Mouse (Mus musculus) left cerebral cortex, postnatal 4 days (tissue): ENCODE data around the gene Asap2. TPM values are rescaled to one million over a fixed set of nuclear protein-coding genes. Genes with fewer than 3 reads are reported as not detected.

Experiments used
- DNase-seq: peaks from one replicate; pipeline ENCODE4 v3.0.0-alpha.2; 2022
- intact Hi-C: fragments of 180-260 bp; cut with DNase I; formaldehyde crosslinking; loops from one replicate; pipeline ENCODE4 v1.15.1; 2025
- total RNA-seq, 2 experiments: library from RNA; stranded (reverse); gene quantifications; 2 replicates each; pipeline ENCODE4 v1.2.3; 2021

Asap2 gene
- total RNA-seq, 2 experiments from 2014 or later, result 39.4 to 40.6 TPM

DNA sequence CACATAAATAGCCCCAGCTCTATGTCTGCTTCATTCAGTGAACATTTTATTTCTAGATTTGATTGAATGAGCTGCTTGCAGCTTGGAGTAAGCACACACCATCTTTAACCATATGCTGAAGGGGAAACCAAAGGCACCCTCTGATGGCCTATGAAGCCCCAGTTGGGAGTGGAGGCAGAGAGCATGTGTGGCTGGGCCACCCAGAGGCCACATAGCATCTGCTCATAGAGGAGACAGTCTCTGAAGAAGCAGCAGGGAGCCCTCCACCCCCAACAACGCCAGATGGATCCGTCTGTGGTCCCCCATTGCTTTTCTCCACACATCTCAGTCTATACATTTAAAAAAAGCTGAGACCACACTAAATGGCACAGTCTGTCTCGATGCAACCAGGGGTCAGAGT lies 251.7 kb downstream of the Asap2 start:
- DNase-seq, result no peak
- intact Hi-C loops, result no loop called here

GRCm38 (mm10) chr12:21244375-21244960 lies 254.2 kb downstream of the Asap2 start:
- intact Hi-C loops, result no loop called here
- no peak for DNase-seq

DNA sequence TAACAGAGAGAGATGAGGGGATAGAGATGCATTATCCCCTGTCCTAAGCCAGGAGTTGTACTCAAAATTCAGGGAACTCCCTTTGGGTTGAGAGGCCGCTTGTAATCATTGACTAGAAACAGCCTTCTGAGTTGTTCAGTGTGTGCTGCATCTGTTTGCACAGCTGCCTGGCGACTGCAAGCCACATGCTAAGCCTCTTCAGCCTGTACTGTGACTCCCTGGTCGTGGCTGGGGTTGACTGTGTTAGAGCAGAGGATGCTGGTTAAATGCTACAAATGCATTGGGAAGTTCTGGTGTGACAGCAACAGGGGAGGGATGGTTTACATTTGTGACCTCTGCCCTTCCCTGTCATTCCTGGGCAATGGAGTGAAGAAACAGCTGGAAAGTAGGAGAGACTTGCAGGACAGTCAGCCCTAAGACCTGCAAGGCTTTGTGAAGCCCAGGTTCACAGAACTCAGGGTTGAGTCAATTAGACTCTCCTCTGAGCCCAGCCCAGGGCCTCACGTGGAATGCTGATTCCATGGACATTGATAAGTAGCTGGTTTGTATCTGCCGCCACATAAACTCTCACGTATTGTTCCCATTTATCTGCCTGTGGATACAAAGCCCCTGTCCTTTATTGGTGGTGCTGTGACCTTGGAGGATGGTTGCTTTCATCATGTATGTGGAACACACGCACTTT lies 257.6 kb downstream of the Asap2 start:
- DNase-seq, result no peak
- intact Hi-C loops, result no loop called here

DNA sequence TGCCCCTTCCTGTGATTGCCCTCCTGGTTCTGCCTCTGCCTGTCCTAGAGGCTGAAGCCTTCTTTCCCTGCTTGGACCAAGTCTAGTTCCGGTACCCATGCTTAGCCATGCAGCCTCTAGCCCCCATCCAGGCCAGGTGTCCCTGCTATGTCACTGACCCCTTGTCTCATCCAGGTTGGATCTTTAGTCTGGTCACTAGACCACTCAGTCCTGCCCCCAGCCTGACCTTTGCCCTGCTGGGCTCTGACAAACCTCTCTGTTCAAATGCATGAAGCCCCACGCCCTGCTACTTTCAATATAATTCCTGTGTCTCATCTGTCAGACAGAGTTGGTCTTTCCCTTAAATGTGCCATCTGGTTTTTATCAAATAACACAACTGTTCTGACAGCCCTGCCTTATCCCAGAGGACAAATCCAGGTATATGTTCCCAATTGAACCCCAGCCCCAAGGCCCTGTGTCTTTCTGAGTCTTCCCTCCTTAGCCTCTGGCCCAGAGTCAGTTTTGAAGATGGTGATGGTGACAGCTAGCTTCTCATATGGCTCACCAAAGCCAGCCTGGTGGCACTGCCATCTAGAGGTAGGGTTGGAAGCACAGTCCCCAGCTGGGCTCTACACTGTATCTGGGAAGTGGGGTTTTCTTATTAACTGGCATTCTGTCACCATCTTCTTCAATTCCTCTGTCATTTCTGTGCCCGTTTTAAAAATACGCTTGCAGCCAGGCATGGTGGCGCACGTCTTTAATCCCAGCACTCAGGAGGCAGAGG lies 270.4 kb downstream of the Asap2 start:
- no peak for DNase-seq
- intact Hi-C loops, result no loop called here

GRCm38 (mm10) chr12:21261521-21261920 lies 271.3 kb downstream of the Asap2 start:
- DNase-seq, result no peak
- intact Hi-C loops, result no loop called here

GRCm38 (mm10) chr12:21263256-21263655 lies 273.0 kb downstream of the Asap2 start:
- DNase-seq, result no peak
- intact Hi-C loops, result no loop called here

GRCm38 (mm10) chr12:21264241-21264640 lies 274.0 kb downstream of the Asap2 start:
- DNase-seq, result no peak
- intact Hi-C loops, result no loop called here

DNA sequence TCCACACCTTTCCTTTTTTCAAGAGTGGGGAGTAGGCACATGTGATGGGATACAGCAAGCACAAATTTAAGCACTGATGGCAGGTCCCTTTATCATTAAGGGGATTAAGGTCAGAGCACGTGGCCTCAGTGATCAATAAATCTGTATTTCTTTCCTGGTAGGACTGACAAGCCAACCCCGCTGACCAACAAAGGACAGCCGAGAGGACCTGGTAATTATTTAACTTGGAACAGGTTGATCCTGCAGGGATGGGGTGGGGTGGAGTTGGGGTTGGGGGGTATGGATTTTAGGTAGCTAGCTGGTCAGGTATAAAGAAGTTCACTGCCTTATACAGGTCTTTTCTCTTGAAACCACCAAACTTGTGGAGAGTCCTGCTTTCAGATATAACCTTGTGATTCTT lies 274.7 kb downstream of the Asap2 start:
- intact Hi-C loops, result no loop called here
- DNase-seq, result no peak

DNA sequence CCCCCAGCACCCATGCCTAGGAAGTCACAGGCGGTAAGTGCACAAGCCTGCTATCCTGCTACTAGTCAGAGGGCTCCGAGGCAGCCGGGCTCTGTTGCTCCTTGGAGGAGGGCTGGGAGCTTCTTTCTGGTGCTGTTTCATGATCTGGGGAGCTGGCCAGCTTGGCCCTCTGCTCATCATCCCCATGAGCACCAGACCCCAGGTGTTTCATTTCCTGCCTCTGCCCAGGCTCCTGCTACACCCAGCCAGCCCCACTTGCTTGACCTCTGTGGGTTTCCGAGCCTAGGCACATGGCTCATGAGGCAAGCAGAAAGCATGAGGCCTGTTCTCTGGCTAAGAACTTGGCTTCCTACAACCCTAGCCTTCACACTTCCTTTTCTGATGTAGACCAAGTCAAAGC lies 275.2 kb downstream of the Asap2 start:
- intact Hi-C loops, result no loop called here
- DNase-seq, result no peak

GRCm38 (mm10) chr12:21265946-21266783 lies 275.9 kb downstream of the Asap2 start:
- intact Hi-C loops, result no loop called here

DNA sequence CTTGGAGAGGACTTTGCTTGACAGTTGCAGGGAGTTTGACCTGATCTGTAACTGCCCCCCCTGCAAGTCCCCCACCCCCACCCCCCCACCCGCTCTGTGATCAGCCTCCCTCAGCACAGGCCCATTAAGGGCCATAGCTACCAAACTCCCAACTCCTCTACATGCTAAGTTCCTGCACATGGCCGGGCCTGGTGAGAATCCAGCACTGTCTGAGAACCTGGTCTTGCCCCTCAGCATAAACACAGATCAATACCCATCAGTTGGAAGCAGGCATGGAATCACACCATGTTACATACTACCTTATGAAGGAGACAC lies 276.5 kb downstream of the Asap2 start:
- intact Hi-C loops, result no loop called here
- DNase-seq, result no peak

More at GRCm38 (mm10) chr12:21265946-21266783, 275.9 kb downstream of the Asap2 start:
- peak; percentile 72 for DNase-seq

GRCm38 (mm10) chr12:21268083-21268616 lies 277.9 kb downstream of the Asap2 start:
- intact Hi-C loops, result no loop called here
- no peak for DNase-seq

DNA sequence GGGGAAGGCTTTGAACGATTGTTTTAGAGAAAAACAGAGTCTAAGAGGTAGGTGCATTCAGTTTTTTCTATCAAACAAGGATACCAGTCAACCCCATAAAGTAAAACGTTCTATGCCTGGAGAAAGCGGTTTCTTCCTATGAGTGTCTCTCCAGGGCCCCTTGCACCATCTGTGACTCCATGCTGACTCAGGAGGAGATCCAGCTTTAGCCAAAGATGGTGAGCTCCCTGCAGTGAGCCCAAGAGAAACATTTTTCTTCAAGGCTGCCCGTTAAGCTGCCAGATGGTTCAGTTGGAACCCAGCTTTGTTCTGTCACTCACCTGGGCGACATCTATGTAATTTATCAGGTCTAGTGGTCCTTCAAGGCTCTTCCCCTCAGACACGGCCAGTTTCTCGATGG lies 284.2 kb downstream of the Asap2 start:
- intact Hi-C loops, result no loop called here
- peak; percentile 29 for DNase-seq

DNA sequence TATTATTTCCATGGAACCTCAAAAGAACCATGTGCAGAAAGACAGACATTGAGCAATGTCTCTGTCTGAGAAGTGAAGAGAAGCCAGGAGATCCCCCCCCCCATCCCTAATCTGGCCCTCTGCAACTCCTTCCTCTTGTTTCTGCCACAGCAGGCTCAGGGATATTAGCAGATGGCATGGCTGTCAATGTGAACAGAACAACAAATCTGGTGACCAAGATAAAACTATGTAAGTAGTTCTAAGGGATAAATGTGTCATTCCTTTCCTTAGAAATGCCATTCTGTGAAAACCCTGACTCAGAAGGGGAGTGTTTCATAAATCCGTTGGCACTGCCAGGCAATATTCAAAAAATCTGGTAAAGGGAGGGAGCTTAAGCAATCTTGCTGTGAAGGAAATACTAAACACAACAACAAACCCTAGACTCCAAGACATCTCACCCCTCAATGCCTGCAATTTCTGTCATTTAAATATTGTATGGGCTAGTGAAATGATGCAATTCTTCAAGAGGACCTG lies 287.1 kb downstream of the Asap2 start:
- no peak for DNase-seq
- intact Hi-C loops, result no loop called here

GRCm38 (mm10) chr12:21284761-21285441 lies 294.6 kb downstream of the Asap2 start, which contains the start of gene Cpsf3:
Gene Cpsf3 (plus strand): TSS chr12:21285391.
- intact Hi-C loops, result no loop called here
- no peak for DNase-seq

DNA sequence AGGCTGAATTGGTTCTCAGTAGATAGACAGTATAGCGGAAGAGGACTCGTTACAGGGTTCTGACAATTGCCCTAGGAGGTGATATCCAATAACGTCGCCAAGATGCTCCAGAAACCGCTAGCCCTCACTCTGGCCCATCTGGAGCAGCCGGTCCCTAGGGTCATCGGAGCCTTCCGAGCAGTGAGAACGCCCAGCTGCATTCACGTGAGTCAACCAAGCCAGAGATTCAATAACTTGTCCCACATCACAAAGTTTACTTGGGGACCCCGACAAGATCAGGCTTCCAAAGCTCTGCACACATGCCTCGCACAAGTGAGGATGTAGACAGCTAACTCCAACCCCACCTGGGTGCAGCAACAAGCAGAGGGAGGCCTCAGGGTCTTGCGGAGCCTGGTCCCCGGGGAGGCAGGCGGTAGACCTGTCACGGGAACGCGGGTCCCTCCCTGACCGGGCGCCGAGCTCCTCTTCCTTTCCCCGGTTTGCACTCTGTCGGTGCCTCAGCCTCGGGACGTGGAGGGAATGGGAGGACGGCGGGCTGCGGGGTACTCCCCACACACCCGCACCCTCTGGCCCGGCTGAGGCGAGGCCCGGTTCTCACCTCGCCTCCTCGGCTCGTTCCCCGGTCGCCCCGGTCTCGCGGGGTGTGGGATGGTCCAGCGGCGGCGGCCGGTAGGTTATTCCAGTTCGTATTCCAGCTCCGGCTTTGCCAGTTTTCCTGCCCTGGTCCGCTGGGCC lies 295.4 kb downstream of the Asap2 start:
- intact Hi-C loops, result no loop called here

DNA sequence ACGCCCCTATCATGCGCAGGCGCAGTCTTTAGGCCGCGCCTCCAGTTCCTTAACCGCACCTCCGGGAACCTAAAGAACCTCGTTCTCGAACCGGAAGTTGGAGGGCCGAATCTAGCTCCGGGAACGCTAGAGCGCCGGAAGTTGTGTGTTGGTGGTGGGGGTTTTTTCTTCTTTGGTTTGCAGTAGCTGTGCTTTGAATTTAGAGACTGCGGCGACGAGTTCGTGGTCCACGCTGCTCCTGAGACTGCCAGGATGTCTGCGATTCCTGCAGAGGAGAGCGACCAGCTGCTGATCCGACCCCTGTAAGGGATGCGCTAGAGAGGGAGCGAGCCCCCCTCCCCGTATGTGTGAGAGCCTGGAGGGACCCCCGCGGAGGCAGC lies 296.0 kb downstream of the Asap2 start, which contains the start of gene Itgb1bp1:
Gene Itgb1bp1, minus strand, starts transcription at position 42 of the 380 bp plus-strand sequence.
- intact Hi-C loops, result no loop called here
- DNase-seq, result peak; percentile 99

More for the DNA sequence above, 295.4 kb downstream of the Asap2 start:
- no peak for DNase-seq

- intact Hi-C loops, result no loop called here
- DNase-seq, result no peak
These were observed 296.7 kb downstream of the Asap2 start for GRCm38 (mm10) chr12:21286712-21287650.
